Mouse (Mus musculus): Measurements from ENCODE around the gene Xntrpc.

Xntrpc gene

DNA sequence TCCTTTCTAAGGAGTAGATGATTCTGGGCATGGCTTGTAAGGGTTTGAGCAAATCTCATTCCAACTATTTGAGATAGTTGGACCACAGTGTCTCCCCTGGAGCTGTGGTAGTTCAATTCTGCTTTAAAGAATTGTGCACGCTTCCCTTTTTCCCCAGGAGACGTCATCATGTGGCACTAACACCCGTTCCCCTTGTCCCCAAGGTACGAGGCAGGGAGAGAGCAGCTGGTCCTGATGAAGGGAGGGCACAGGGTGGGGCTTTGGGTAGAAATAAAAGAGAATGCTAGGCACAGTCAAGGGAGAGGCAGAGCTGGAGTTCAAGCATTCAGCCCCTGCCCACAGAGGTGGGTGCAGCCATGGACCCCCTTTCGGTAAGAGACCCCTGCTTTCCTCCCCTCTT is 17.3 kb downstream of the Xntrpc start, which contains the start of gene Trpc2:
Gene Trpc2, plus strand, starts transcription at position 301 of the 400 bp plus-strand sequence.
- DNase-seq = no peak

DNA sequence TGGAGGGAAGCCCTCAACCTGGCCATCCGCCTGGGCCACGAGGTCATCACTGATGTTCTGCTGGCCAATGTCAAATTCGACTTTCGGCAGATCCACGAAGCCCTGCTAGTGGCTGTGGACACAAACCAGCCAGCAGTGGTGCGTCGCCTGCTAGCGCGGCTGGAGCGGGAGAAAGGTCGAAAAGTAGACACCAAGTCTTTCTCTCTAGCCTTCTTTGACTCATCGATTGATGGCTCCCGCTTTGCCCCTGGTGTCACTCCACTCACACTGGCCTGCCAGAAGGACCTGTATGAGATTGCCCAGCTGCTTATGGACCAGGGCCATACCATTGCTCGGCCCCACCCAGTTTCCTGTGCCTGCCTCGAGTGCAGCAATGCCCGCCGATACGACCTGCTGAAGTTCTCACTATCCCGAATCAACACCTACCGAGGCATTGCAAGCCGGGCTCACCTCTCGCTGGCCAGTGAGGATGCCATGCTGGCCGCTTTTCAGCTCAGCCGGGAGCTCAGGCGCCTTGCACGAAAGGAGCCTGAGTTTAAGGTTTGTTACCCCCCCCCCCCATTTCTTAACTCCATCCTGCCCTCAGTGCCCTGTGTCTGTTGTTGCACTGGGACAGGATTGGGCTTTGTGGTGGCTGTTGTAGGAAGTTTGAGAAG is 18.7 kb downstream of the Xntrpc start:
- DNase-seq = no peak

DNA sequence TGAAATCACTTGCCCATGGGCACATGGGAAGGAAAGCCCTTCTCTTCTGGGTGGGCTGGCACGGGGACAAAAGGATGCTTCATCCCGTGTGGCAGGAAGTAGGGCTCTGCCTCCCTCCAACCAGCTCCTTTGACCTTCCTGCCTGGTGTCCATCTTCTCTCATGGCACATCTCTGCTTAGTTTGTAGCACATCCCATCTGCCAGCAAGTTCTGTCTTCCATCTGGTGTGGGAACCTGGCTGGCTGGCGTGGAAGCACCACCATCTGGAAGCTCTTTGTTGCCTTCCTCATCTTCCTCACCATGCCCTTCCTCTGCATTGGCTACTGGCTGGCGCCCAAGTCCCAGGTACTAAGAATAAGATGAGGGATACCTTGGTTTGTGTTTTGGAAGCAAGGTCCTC is 21.8 kb downstream of the Xntrpc start:
- DNase-seq = peak; percentile 41 to 46

DNA sequence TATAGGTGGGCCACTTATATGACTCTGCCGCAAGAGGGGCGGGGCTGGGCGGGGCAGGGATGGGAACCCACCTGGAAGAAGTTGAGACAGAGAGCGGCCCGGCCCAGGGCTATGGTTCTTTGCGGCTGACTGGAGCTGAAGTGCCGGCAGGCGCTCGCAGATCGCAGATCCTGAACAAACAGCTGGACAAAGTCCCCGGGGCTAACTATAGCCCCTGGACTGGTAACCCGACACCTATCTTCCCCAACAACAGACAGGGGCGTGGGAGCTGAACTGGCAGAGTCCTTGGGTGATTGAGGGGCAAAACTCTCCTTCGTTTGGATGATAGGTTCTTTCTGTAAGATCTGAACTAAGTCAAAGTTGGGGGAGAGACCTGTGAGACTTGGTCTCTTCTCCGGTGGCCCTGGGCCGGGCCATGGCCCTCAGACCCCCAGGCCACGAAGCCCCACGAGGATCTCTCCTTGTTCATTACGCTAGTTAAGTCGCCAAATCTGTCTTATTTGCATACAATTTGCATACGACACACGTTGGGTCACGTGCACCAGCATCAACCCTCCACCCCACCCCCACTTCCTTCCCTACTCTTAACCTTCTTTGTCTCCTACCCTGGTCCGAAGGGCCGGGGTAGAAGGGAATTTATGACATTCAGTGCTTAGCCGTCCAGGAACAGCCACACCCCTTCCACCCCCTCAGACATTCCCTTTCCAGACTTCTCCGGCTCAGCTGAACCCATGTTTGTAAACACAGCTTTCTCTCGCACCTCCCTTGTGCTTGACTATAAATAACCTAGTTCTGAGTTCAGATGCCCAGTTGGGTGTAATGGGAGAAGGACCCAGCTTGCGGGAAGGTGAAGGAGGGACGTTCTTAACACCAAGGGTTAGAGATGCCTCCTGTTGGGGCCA is 34.5 kb downstream of the Xntrpc start:
- DNase-seq = no peak

DNA sequence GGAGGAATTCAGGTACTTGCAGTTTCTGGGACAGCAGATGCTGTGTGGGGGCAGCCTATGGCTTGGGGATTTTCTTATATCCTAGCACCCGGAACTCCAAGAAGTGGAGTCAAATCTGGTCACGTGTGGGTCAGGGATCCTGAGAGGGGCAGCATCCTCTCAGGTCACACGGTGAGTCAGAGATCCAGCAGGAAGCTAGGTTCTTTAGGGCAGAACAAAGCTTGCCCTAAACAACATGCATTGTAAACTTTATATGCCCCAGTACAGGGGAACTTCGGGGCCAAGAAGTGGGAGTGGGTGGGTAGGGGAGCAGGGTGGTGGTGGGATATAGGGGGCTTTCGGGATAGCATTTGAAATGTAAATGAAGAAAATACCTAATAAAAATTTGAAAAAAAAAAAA is 35.4 kb downstream of the Xntrpc start:
- no peak for DNase-seq

DNA sequence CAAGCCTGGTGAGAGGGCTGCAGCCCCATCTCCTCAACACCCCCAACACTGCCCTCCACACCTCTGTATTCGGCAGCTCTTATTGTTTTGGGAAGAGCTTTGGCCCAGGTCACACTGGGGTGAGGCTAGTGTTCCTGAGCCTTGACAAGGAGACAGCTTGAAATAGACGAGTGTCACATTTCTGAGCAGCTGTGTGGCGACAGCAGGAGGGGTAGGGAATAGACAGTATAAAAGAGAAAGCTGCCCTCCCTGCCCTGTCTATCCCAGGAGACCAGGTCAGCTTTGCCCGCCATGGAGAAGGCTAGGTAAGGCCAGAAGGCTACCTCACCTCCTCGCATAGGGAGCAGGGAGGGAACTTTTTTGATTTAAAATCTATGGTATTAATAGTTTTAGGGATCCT is 36.0 kb downstream of the Xntrpc start, which contains the start of gene Art1:
Gene Art1, plus strand, starts transcription at position 257 of the 400 bp plus-strand sequence.
- DNase-seq = no peak

DNA sequence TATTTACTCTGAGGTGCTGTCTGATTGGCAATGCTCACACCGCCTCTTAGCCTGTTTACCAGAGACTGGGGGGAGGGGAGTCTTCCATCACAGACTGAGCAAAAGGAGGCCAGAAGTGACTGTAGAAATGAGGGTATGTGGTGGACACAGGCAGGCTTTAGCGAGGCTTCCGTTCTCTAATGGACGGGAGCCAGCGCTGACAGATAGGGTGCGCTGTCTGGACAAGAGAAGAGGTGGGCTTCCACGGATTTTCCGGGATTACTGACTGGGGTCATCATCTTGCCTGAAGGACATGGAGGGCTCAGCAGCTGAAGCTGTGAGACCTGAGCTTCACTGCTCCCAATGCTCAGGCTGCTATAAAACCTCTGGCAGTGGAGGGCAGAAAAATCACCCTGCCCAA is 36.7 kb downstream of the Xntrpc start:
- peak in 1 of 2 experiments; percentile 38 for DNase-seq

DNA sequence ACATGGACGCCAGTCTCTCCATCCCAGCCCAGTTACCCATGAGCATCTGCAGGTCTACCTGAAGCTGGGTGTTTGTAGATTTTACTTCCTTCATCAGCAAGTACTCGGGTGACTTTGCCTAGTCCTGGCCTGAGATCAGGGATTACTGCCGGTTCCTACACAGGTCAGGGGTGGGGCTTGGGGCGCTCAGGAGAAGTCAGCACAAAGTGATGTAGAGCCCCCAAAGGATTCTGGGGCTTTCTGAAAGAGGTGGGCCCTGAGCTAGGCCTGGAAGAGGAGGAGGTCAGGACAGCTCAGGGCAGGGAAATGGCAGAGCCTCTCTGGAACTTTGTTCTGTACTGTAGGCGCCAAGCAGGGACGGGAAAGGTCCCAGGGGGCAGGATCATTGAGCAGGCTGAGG is 37.2 kb downstream of the Xntrpc start:
- no peak for DNase-seq

DNA sequence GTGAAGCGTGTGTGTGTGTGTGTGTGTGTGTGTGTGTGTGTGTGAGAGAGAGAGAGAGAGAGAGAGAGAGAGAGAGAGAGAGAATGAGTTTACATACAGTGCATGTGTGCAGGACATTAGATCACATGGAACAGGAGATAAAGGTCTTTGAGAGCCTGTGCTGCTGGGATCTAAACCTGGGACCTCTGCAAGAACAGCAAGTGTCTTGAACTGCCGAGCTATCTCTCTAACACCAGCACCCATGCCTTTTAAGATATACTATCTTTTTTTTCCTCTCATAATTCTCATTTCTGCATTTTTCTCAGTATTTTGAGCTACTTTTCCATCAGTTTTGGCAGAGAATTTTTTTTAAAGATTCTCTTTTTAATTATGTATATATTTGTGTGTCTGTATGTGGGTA is 38.0 kb downstream of the Xntrpc start:
- DNase-seq = no peak

DNA sequence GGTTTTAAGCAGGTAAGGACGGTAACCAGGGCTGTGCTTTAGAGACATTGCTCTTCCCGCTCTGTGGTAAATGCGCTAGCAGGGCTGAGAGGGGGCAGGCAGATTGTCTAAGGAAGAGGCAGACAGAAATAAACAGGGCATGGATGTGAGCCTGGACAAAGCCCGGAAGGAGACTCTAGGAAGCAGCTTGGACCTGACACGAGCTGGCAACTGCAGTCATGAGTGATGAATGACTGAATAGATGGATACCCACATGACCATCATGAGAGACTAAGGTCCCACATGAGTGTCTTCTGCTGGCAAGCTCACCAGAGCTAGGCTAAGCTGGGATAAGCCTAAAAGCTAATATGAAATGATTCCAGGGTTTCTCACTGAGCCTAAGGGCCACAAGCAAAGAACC is 38.6 kb downstream of the Xntrpc start:
- peak; percentile 65 to 69 for DNase-seq

DNA sequence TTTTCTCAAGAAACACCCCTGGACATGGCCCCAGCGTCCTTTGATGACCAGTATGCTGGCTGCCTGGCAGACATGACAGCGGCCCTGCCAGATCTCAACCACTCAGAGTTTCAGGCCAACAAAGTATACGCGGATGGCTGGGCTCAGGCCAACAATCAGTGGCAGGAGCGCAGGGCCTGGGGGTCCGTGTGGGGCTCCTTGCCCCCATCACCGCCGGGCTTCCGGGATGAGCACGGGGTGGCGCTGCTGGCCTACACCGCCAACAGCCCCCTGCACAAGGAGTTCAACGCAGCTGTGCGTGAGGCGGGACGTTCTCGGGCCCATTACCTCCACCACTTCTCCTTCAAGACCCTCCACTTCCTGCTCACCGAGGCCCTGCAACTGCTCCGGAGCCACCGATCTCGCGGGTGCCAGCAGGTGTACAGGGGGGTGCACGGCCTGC is 41.2 kb downstream of the Xntrpc start:
- DNase-seq = peak; percentile 48 to 54

DNA sequence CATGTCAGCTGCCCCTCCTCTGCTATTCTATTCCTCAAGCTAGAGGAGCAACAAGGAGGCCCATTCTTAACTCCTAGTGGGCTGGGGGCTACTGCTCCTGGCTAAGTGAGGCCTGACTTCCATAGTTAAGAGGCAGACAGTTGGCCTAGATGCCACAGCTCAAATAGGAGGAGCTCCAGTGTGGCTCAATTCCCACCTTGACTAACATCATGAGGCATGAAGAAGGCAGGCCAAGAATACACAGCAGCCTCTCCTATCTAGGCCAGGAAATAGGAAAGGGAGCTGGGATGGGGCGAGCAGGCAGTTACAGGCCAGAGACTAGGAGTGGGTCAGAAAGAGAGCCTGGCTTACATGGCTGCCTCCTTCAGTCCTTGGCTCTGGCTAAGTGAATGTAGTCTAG is 42.7 kb downstream of the Xntrpc start:
- DNase-seq = no peak

DNA sequence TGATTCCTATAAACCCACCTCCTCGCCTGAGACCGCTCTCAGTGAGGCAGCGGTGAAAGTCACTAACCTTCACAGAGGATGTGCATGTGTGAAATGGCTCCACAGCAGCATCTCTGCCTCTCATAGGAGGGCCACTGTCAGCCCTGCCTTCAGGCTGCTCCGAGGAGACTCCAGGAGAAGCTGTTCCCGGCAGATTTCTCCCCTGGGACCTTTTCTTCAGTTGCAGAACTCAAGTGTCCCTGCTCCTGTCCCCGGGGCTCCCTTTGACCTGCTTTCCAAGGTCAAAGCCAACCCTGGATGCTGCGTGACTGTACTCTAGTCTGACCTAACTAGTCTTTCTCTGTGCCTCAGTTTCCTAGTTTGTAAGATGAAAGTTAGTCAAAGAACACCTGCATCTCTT is 43.7 kb downstream of the Xntrpc start, which contains the start of gene Art5:
Gene Art5, minus strand, starts transcription at position 319 of the 400 bp plus-strand sequence.
- DNase-seq = no peak

DNA sequence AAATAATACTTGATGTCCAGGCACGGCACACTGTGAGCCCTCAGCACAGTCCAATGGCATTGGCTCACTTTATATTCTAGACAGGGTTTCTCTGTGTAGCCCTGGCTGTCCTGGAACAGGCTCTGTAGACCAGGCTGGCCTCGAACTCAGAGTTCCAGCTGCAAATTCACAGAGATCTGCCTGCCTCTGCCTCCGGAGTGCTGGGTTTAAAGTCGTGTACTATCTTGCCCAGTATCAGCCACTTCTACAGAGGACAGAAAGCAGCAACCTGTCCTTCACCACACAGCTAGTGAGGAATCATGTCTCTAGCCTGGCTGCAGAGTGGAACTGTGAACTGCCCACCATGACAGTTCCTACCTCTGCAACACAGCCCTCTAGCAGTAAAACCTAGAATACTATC is 44.2 kb downstream of the Xntrpc start:
- no peak for DNase-seq

DNA sequence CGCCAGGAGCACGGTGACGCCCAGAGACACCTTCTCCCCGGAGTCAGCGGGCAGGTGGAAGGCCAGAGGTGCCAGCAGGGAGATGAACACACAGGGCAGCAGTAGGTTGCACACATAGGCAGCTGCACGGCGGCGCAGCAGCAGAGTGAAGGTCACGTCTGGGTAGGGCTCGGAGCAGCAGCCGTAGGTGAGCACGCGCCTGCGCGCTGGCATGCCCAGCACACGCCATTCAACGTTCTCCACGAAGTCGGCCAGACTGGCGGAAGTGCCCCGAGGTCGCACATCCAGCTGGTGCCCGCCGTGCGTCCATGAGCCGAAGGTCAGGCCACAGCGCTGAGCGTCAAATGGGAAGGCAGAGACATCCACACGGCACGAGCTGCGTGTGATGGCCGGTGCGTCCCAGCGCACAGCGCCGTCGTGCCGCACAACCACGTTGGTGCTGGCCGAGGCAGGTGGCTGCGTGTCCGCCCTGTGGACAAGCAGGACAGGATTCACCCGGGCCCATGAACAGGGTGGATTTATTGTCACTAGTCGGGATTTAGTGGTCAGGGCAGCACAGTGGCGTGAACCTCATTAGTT is 47.7 kb downstream of the Xntrpc start:
- DNase-seq = no peak

DNA sequence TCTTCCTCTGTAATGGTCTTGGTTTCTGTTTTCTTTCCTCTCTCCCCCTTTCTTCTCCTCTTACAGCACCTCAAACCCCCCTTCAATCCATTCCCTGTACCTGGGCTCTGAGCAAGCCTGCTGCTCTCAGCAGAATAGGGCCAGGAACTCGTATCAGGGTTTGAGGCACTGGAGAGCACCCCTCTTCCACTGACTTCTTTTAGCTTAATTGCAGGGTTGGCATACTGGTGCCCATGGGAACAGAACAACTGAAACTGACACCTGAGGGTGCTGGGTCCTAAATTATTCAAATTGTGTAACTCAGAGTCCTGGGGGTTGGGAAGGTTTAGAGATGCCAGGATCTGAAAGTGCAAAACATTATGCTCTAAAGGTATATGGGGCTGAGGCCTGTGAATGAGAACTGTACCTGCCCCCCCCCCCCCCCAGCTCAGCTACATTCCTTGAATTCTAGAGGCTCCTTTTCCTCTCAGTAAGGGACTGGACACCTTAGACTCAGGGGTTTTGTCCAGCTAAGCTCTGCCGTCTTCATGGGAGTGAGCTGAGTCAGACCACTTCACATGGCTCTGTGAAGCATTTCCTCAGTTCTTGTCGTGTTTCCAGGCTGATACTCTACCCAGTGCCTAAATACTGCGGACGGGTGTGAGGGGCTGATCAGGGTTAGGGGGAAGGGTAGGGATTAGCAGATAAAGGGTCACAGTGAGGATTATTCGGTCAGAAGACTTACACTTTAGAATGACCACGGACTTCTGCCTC is 51.2 kb downstream of the Xntrpc start, which contains the start of gene Chrna10:
Gene Chrna10, minus strand, starts transcription at position 250 of the 753 bp plus-strand sequence.
- DNase-seq = no peak

DNA sequence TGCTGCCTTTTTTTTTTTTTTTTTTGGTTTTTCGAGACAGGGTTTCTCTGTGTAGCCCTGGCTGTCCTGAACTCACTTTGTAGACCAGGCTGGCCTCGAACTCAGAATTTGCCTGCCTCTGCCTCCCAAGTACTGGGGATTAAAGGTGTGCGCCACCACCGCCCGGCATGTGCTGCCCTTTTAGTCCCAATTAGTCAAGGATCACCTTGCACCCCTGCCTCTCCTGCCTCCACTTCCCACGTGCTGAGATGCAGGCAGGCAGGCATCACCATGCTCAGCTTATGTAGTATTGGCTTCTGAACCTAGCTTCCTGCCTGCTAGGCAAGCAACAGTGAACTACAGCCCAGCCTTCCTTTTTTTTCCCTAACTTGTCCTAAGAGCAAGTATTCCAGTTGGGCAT is 51.9 kb downstream of the Xntrpc start:
- DNase-seq = no peak

DNA sequence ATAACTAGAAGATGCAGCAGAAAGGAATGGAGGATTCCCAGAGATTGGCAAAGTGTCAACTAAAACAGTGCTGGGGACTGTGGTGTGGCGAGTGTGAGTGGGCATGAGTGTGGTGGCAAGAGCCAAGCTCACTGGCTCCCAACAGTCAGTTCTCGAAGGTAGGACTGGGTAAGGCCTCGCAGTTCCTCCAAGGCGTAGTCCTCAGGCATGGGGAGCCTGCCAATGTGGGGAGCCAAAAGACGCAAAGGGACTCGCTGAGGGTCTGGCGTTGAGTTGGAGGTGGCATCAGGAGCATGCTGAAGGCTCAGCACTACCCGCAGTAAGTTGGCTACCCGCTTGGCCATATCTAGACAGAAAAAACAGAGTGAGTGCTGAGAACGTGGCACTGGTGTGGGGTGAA is 54.8 kb downstream of the Xntrpc start:
- peak; percentile 74 to 82 for DNase-seq

DNA sequence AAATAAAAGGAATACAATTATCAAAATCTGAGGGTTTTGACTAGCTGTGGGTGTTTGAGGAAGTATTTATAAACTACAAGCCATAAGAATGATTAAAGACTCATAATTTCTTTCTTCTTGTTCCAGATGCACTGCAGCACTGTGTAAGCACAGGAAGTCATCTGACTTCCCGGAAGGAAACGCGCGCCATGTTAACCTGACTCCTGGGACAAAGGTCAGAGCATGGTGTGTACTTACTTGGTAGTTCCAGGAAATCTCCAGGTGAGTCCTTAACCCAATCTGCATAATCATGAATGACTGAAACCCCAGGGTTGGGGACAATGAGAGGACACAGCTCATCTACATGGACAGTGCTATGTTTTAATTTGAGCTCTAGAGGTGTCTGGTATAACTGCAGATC is 66.9 kb downstream of the Xntrpc start:
- no peak for DNase-seq

DNA sequence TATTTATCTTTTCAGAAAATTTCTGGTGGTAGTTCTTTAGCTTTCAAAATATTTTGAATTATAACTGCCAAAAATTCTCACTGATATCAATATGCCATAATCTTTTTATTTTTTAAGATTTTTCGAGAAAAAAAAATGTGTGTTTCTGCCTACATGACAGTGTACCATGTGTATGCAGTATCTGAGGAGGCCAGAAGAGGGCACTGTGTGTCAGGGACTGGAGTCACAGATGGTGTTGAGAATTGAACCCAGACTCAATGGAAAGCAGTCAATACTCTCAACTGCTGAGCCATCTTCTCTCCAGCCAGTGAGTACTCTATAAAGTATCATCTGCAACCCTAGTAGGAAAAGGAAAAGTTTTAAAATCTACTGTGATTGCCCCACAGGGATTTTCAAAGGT is 72.0 kb downstream of the Xntrpc start:
- peak; percentile 52 to 71 for DNase-seq

DNA sequence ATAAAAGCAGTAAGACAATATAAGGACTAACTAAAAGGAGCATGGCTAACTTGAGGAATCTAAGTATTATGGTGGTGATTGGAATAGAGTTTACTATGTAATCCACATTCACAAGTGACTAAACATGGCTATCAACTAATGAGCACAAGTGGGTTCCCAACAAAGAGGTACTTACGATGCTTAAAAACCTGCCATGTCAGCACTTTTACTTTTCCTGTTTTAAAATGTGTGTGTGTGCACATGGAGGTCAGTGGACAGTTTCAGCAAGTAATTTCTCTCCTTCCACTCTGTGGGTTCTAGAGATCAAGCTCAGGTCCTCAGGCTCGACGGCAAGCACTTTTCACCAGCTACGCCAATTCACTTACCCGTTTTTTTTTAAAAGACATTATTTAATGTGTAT is 72.4 kb downstream of the Xntrpc start:
- DNase-seq = no peak

Data from cerebellum, postnatal 14 days (tissue).